Mouse (Mus musculus): Measurements from ENCODE around the gene Plekha6. TPM values are rescaled to one million over a fixed set of nuclear protein-coding genes. Genes with fewer than 3 reads are reported as not detected.

Plekha6 gene
- polyA plus RNA-seq, 1 experiment from 2014 or later, result 3.2 TPM

- Histone ChIP-seq H3K27ac (ENCODE audit: low read length) (no peak overlapping the region), H3K4me1 (ENCODE audit: insufficient read depth, low read depth, low read length) (no peaks in the 10 kb centered on the region), H3K36me3 (ENCODE audit: insufficient read depth, low read length) (no peaks in the 10 kb centered on the region), H3K9ac (replicated peaks; ENCODE audit: low read depth) (no peak overlapping the region), H3K4me2 (replicated peaks; ENCODE audit: low read depth, low read length) (no peak overlapping the region), H3K9me3 (ENCODE audit: low read length) (no peaks in the 10 kb centered on the region), H3K27me3 (replicated peaks; ENCODE audit: insufficient read depth, low read length) (no peaks in the 10 kb centered on the region), H3K4me3 (ENCODE audit: low read depth, low read length) (no peak overlapping the region)
- DNase-seq (ENCODE audit: low spot score) (peak; percentile 69), ATAC-seq (peak; percentile 56; the same call in 1 of the 2 replicates)
- TF ChIP-seq EP300 (IDR thresholded peaks at IDR 0.05) (no peak), CTCF (IDR thresholded peaks at IDR 0.05) (no peak)
- 34% methylated on average over 6 of the region's 6 CpGs for WGBS
Measured at GRCm38 (mm10) chr1:133175150-133175549, 11.1 kb downstream of the Plekha6 start.

DNA sequence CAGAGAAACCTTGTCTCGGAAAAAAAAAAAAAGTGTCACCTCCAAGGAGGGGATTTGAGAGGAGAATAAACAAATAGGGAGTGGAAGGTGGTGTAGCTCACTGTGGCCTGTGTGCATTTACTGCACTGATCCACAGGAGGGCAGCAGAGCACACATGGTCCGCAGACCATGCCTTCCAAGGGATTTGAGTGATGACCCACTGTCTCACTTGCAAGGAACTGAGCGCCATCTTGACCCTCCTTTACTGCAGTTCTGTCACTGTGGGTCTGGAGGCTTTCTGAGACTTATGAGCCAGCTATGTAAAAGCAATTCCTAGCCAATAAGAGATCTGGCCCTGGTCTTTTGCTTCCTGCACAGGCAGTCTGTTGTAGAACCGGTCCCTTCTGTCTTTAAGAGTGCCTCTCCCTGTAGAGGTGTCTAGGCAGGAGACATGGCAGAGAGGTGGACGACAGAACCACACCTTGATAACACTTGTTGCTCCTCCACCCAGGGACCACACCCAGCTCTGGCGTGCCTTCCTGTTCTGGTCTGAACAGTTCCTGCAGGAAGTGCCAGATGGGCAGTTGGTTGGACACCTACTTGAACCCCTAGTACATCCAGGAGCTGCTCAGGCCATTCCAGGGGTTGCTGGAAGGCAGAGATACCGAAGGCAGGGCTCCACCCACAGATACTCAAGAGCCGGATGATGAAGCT is 13.6 kb downstream of the Plekha6 start:
- ATAC-seq, result peak; percentile 43
- 32% methylated on average over 8 of the region's 8 CpGs for WGBS

DNA sequence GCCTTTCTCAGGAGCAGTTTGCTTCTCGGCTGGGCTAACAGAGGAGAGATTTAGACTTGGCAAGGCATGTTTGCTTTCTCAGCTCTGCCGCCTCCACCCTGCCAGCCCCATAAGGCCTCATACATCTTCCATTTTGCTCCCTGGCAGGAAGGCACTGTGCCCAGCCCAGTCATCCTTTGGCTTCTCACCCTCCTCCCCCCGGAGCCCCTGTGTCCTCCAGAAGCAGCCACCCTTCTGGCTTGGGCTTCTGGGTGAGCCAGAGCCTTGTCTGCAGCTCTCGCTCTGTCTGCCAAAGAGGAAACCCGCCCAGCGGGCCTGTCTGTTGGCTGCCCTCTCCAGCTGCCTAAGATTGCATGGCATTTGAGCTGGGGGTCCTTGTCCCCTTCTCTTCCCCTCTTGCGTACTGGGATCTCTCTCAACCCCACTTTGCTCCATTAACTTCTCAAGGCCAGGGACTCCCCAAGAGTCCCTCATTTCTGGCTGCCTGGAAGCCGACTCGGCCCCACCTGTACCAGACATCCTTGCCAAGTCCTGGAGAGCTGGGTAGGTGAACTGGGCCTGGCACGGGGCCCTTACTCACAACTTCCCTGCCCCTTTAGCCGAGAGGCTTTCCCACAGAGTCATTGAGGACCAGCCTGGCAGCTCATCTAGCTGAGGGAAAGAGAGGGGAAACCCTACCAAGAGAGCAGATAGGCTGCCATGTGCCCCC is 14.9 kb downstream of the Plekha6 start:
- no peak for TF ChIP-seq CTCF (IDR thresholded peaks at IDR 0.05)
- no peak for TF ChIP-seq EP300 (IDR thresholded peaks at IDR 0.05)
- 58% methylated on average over 11 of the region's 11 CpGs for WGBS
- no peak overlapping the region for H3K9ac ChIP-seq (replicated peaks; ENCODE audit: low read depth)
- ATAC-seq, result peak; percentile 17; the same call in 1 of the 2 replicates
- H3K9me3 ChIP-seq (ENCODE audit: low read length), result no peaks in the 10 kb centered on the region
- H3K4me1 ChIP-seq (ENCODE audit: insufficient read depth, low read depth, low read length), result no peaks in the 10 kb centered on the region
- H3K4me2 ChIP-seq (replicated peaks; ENCODE audit: low read depth, low read length), result no peak overlapping the region
- DNase-seq (ENCODE audit: low spot score), result peak; percentile 77
- H3K27ac ChIP-seq (ENCODE audit: low read length), result no peak overlapping the region
- H3K27me3 ChIP-seq (replicated peaks; ENCODE audit: insufficient read depth, low read length), result peaks cover 20% of the 10 kb centered on the region
- no peaks in the 10 kb centered on the region for H3K36me3 ChIP-seq (ENCODE audit: insufficient read depth, low read length)
- H3K4me3 ChIP-seq (ENCODE audit: low read depth, low read length), result no peak overlapping the region

More for the DNA sequence above, 13.6 kb downstream of the Plekha6 start:
- peaks cover 19% of the 10 kb centered on the region for H3K27me3 ChIP-seq (replicated peaks; ENCODE audit: insufficient read depth, low read length)
- H3K27ac ChIP-seq (ENCODE audit: low read length), result no peak overlapping the region
- H3K9me3 ChIP-seq (ENCODE audit: low read length), result no peaks in the 10 kb centered on the region
- peak; percentile 84 for DNase-seq (ENCODE audit: low spot score)
- H3K9ac ChIP-seq (replicated peaks; ENCODE audit: low read depth), result no peak overlapping the region
- H3K36me3 ChIP-seq (ENCODE audit: insufficient read depth, low read length), result no peaks in the 10 kb centered on the region
- no peak overlapping the region for H3K4me2 ChIP-seq (replicated peaks; ENCODE audit: low read depth, low read length)
- no peak overlapping the region for H3K4me3 ChIP-seq (ENCODE audit: low read depth, low read length)
- no peak for TF ChIP-seq EP300 (IDR thresholded peaks at IDR 0.05)
- peak; percentile 98 for TF ChIP-seq CTCF (IDR thresholded peaks at IDR 0.05)
- no peaks in the 10 kb centered on the region for H3K4me1 ChIP-seq (ENCODE audit: insufficient read depth, low read depth, low read length)

- no peak overlapping the region for H3K27ac ChIP-seq (ENCODE audit: low read length)
- peaks cover 20% of the 10 kb centered on the region for H3K27me3 ChIP-seq (replicated peaks; ENCODE audit: insufficient read depth, low read length)
- TF ChIP-seq EP300 (IDR thresholded peaks at IDR 0.05) (no peak), CTCF (IDR thresholded peaks at IDR 0.05) (peak; percentile 92)
- ATAC-seq (peak; percentile 59), DNase-seq (ENCODE audit: low spot score) (peak; percentile 78)
- H3K36me3 ChIP-seq (ENCODE audit: insufficient read depth, low read length), result no peaks in the 10 kb centered on the region
- no peak overlapping the region for H3K9ac ChIP-seq (replicated peaks; ENCODE audit: low read depth)
- H3K9me3 ChIP-seq (ENCODE audit: low read length), result no peaks in the 10 kb centered on the region
- 0 out of 2 replicates have a peak overlapping the region, but pooled peaks have one; percentile 14 for H3K4me3 ChIP-seq (ENCODE audit: low read depth, low read length)
- under 1% methylated on average over 31 of the region's 31 CpGs for WGBS
- no peaks in the 10 kb centered on the region for H3K4me1 ChIP-seq (ENCODE audit: insufficient read depth, low read depth, low read length)
- H3K4me2 ChIP-seq (replicated peaks; ENCODE audit: low read depth, low read length), result peak overlapping the region; percentile 43
Measured at GRCm38 (mm10) chr1:133181072-133182015, 17.3 kb downstream of the Plekha6 start.

DNA sequence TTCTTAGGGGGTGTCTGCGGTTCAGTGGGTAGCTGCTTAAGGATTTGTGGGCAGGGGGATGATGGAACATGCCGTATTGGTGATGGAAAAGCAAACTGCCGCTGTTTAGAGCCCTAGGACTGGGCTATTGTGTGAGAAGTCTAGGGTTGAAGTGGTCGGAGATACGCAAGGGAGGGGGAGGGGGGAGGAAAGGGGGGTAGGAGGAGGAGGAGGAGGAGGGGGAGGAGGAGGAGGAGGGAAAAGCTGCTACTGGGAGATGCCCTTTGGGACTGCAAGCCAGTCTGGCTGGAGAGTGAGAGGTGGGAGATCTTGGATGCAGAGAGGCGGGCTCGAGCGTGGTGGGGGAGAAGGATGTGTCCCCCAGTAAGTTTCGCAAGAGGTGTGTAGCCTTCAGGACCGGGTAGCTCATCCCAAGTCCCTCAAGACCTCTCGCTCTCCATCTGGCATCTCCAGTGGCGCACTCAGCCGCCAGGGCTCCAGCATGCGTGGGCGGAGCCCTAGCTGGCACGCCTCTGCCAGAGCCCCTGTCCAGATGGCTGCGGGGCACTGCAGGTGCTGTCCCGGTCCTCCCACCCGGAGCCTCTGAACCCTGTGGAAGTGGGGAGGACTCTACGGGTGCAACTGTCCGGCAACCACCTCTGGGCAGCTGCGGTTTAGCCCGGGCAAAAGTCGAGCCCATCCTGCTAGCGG is 18.2 kb downstream of the Plekha6 start:
- H3K27ac ChIP-seq (ENCODE audit: low read length), result no peak overlapping the region
- DNase-seq (ENCODE audit: low spot score) (peak; percentile 36), ATAC-seq (no peak)
- 2% methylated on average over 20 of the region's 25 CpGs for WGBS
- no peak for TF ChIP-seq EP300 (IDR thresholded peaks at IDR 0.05)
- peak; percentile 22; the same call in 1 of the 2 replicates for TF ChIP-seq CTCF (IDR thresholded peaks at IDR 0.05)
- no peaks in the 10 kb centered on the region for H3K36me3 ChIP-seq (ENCODE audit: insufficient read depth, low read length)
- H3K4me3 ChIP-seq (ENCODE audit: low read depth, low read length), result peak overlapping the region; percentile 10; the same call in 1 of the 2 replicates
- H3K27me3 ChIP-seq (replicated peaks; ENCODE audit: insufficient read depth, low read length), result peaks cover 20% of the 10 kb centered on the region
- H3K4me2 ChIP-seq (replicated peaks; ENCODE audit: low read depth, low read length), result peak overlapping the region; percentile 42; the same call in 1 of the 2 replicates
- H3K9me3 ChIP-seq (ENCODE audit: low read length), result no peaks in the 10 kb centered on the region
- H3K4me1 ChIP-seq (ENCODE audit: insufficient read depth, low read depth, low read length), result no peaks in the 10 kb centered on the region
- H3K9ac ChIP-seq (replicated peaks; ENCODE audit: low read depth), result no peak overlapping the region

All from lung, postnatal 0 days (tissue).